Mouse (Mus musculus): ENCODE results near the gene Stk33.

- TF ChIP-seq POLR2A (IDR thresholded peaks at IDR 0.05; ENCODE audit: low read depth, low read length) (no peak), CTCF (IDR thresholded peaks at IDR 0.05; ENCODE audit: borderline replicate concordance, insufficient read depth, low read length) (no peak)
Measured at GRCm38 (mm10) chr7:109269046-109269445, 169.8 kb downstream of the Stk33 start.
